Mouse (Mus musculus) CH12.LX (cell line): ENCODE measurements around the gene Ctsr.
"Not testable (repeated sequence)": the region's sequence is repeated elsewhere in the genome, so short reads cannot be mapped to it uniquely, and the experiment has no call there.

Experiments used
- BHLHE40 ChIP-seq: IDR thresholded peaks from 2 replicates; pipeline ENCODE4 v1.6.1; 2011; ENCODE audit warnings: mild to moderate bottlenecking, low read depth, low read length, improper control_type of control experiment
- CTCF ChIP-seq, 2 experiments: IDR thresholded peaks in 1 of 2; conservative IDR thresholded peaks in 1 of 2; 2 replicates each; pipeline ENCODE4 v1.5.1; 2011 to 2012; ENCODE audit warnings: low read depth in 2 of 2, low read length in 2 of 2, improper control_type of control experiment in 1 of 2, inconsistent platforms in 1 of 2, mild to moderate bottlenecking in 1 of 2, moderate library complexity in 1 of 2
- EP300 ChIP-seq: IDR thresholded peaks from 2 replicates; pipeline ENCODE4 v1.6.1; 2011; ENCODE audit warnings: low read length, improper control_type of control experiment
- ETS1 ChIP-seq: conservative IDR thresholded peaks from 2 replicates; pipeline ENCODE4 v1.6.1; 2012; ENCODE audit warnings: low read depth, mild to moderate bottlenecking, inconsistent platforms, low read length, improper control_type of control experiment, moderate library complexity
- POLR2A ChIP-seq: IDR thresholded peaks from 2 replicates; pipeline ENCODE4 v1.6.1; 2011; ENCODE audit warnings: low read depth, mild to moderate bottlenecking, improper control_type of control experiment, low read length
- RAD21 ChIP-seq: IDR thresholded peaks from 2 replicates; pipeline ENCODE4 v1.6.1; 2011; ENCODE audit warnings: low read depth, mild to moderate bottlenecking, low read length, improper control_type of control experiment, moderate library complexity
- RCOR1 ChIP-seq: conservative IDR thresholded peaks from 2 replicates; pipeline ENCODE4 v1.6.1; 2012; ENCODE audit warnings: low read depth, mild to moderate bottlenecking, inconsistent platforms, low read length, improper control_type of control experiment
- SIN3A ChIP-seq: IDR thresholded peaks from 2 replicates; pipeline ENCODE4 v1.6.1; 2012; ENCODE audit warnings: low read length, improper control_type of control experiment, inconsistent platforms
- UBTF ChIP-seq: IDR thresholded peaks from 2 replicates; pipeline ENCODE4 v1.6.1; 2012; ENCODE audit warnings: low read depth, mild to moderate bottlenecking, inconsistent platforms, low read length, improper control_type of control experiment, moderate library complexity
- USF1 ChIP-seq: IDR thresholded peaks from 2 replicates; pipeline ENCODE4 v1.6.1; 2014; ENCODE audit warnings: low read depth, mild to moderate bottlenecking, inconsistent platforms, low read length, improper control_type of control experiment
- ZKSCAN1 ChIP-seq: IDR thresholded peaks from 2 replicates; pipeline ENCODE4 v1.6.1; 2012; ENCODE audit warnings: low read depth, inconsistent platforms, low read length, improper control_type of control experiment, borderline replicate concordance
- ZMIZ1 ChIP-seq: IDR thresholded peaks from 2 replicates; pipeline ENCODE4 v1.6.1; 2012; ENCODE audit warnings: low read depth, mild to moderate bottlenecking, inconsistent platforms, low read length, improper control_type of control experiment

- not testable (repeated sequence) for TF ChIP-seq ETS1; UBTF; SIN3A; BHLHE40; RAD21; CTCF (conservative IDR thresholded peaks at IDR 0.05 in 1 of 2, IDR thresholded peaks at IDR 0.05 in 1 of 2; ENCODE audit: low read depth in 2 of 2, low read length in 2 of 2); ZKSCAN1; EP300; ZMIZ1; USF1; RCOR1; POLR2A
Observed at GRCm38 (mm10) chr13:61185151-61185933, 21.3 kb upstream of the Ctsr start.
